Mouse (Mus musculus) monocyte, adult 59 days (primary cell): ENCODE data around the gene Gbx2. TPM values are rescaled to one million over a fixed set of nuclear protein-coding genes. Genes with fewer than 3 reads are reported as not detected.

Experiments
- total RNA-seq, 2 experiments: library from RNA; stranded (reverse); gene quantifications; one replicate each; pipeline ENCODE4 v1.2.4; 2023

Gene Gbx2
- not detected for total RNA-seq

DNA sequence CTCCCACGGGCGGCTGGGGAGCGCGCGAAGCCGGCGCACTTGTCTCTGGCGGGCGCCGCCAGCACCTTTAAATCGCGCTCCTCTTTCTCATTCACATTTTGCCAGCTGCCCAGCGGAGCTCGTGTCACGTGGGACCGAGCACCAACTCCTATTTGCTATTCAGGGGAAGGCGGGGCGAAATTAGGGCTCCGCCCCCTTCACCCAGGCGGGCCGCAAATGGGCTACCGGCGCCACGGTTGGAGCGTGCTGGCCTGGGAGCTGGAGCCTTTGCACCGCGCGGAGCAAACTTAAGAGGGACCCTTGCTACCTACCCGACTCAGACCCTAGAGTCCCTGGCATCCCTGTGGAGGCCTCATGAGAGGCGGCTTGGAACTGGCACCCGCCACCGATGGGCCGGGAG, at the start of gene Gbx2:
TSS of gene Gbx2 (minus strand) at position 60 of the 400 bp plus-strand sequence.

Other genes starting within 250 kb of the Gbx2 start
- gene Asb18, start 83.5 kb upstream of the Gbx2 start, total RNA-seq = not detected
- gene Iqca, start 222.2 kb upstream of the Gbx2 start, total RNA-seq = not detected